8 mouse cellular contexts compared by ENCODE assay signal in genomic region chr3:144242025-144242673, GRCm38 (mm10). TPM values are rescaled to one million over a fixed set of nuclear protein-coding genes. Genes with fewer than 3 reads are reported as not detected.
A peak's percentile ranks its signal among the peaks of the same experiment; 100 is the strongest.
DNase-seq lines count a peak whose midpoint lies in the region; ATAC-seq and TF ChIP-seq lines count a peak whose summit lies in the region.

No protein-coding gene starts in this region.

- no peaks in the 10 kb centered on the region for H3K27me3 ChIP-seq in heart, embryonic 11.5 days (ENCODE audit: control insufficient read depth, insufficient read depth, low read length)
- no peaks in the 10 kb centered on the region for H3K27me3 ChIP-seq in cerebellum, adult 2 months (ENCODE audit: control insufficient read depth, insufficient read depth, low read length)
- no peaks in the 10 kb centered on the region for H3K27me3 ChIP-seq in midbrain, embryonic 15.5 days (replicated peaks)

- ATAC-seq in heart, embryonic 11.5 days (replicated peaks; ENCODE audit: insufficient number of reproducible peaks, low FRiP score, low TSS enrichment): no peak
- ATAC-seq in midbrain, embryonic 15.5 days (replicated peaks): peak; percentile 67

- 22% methylated on average over 15 of the region's 15 CpGs for WGBS in heart, embryonic 11.5 days (ENCODE audit: insufficient replicate concordance)
- WGBS in cerebellum, adult 2 months: 28% methylated on average over 15 of the region's 15 CpGs
- 26% methylated on average over 15 of the region's 15 CpGs for WGBS in midbrain, embryonic 15.5 days

- TF ChIP-seq CTCF in cerebellum, adult 2 months (IDR thresholded peaks at IDR 0.05; ENCODE audit: borderline replicate concordance, insufficient read depth, low read depth, low read length): peak; percentile 69

- peak; percentile 60 to 83 for DNase-seq in heart, adult 18-20 months
- DNase-seq in cerebellum, adult 2 months: peak; percentile 49 to 65
- DNase-seq in frontal cortex, adult 2 months (ENCODE audit: extremely low spot score in 1 of 2, low spot score in 1 of 2): peak; percentile 28 to 90
- peak; percentile 80 for DNase-seq in induced T-regulatory cell, adult 2 months (ENCODE audit: low read depth)
- peak; percentile 86 to 89 for DNase-seq in left cerebral cortex, postnatal 14 days (ENCODE audit: low spot score in 2 of 2)
- DNase-seq in spleen, postnatal 10 days (ENCODE audit: low spot score in 2 of 2): peak; percentile 31 to 80

- no peak overlapping the region for H3K4me3 ChIP-seq in heart, embryonic 11.5 days (ENCODE audit: low read depth, low read length)
- no peak overlapping the region for H3K4me3 ChIP-seq in cerebellum, adult 2 months (replicated peaks; ENCODE audit: insufficient read depth, low read depth, low read length)
- H3K4me3 ChIP-seq in midbrain, embryonic 15.5 days: no peak overlapping the region

- no peak overlapping the region for H3K9ac ChIP-seq in heart, embryonic 11.5 days (ENCODE audit: low read depth, low read length)
- no peak overlapping the region for H3K9ac ChIP-seq in midbrain, embryonic 15.5 days

- H3K4me2 ChIP-seq in heart, embryonic 11.5 days: no peak overlapping the region
- no peak overlapping the region for H3K4me2 ChIP-seq in midbrain, embryonic 15.5 days

- intact Hi-C loops in left cerebral cortex, postnatal 14 days (cut with DNase I): loop anchor here (5.0 kb wide), 1 partner anchor 1000 kb away; no protein-coding TSS in a partner anchor

- no peak overlapping the region for H3K27ac ChIP-seq in heart, embryonic 11.5 days (ENCODE audit: low read depth, low read length)
- no peak overlapping the region for H3K27ac ChIP-seq in cerebellum, adult 2 months (ENCODE audit: insufficient read depth, low read length)
- H3K27ac ChIP-seq in midbrain, embryonic 15.5 days: no peak overlapping the region

- H3K4me1 ChIP-seq in heart, embryonic 11.5 days (ENCODE audit: control insufficient read depth, insufficient read depth, low read length): no peaks in the 10 kb centered on the region
- H3K4me1 ChIP-seq in cerebellum, adult 2 months (ENCODE audit: control insufficient read depth, insufficient read depth, low read length): no peaks in the 10 kb centered on the region
- H3K4me1 ChIP-seq in midbrain, embryonic 15.5 days: no peaks in the 10 kb centered on the region

- TF ChIP-seq POLR2A in cerebellum, adult 2 months (IDR thresholded peaks at IDR 0.05; ENCODE audit: borderline replicate concordance, insufficient read depth, low read length): no peak

- no peaks in the 10 kb centered on the region for H3K36me3 ChIP-seq in heart, embryonic 11.5 days (ENCODE audit: control insufficient read depth, insufficient read depth, low read length)
- H3K36me3 ChIP-seq in midbrain, embryonic 15.5 days (replicated peaks): no peaks in the 10 kb centered on the region

- H3K9me3 ChIP-seq in heart, embryonic 11.5 days (replicated peaks; ENCODE audit: control insufficient read depth, low read length): 0 out of 2 replicates have a peak, but pooled peaks cover 2% of the 10 kb centered on the region
- H3K9me3 ChIP-seq in midbrain, embryonic 15.5 days: no peaks in the 10 kb centered on the region

RNA-seq across cellular contexts. Expression of gene Lmo4, which starts 37.1 kb away (rescaled TPM):
- total RNA-seq in heart, adult 18-20 months (2021): 10 to 100 TPM; 28.6 to 29.1 TPM
- polyA plus RNA-seq in heart, embryonic 11.5 days (2014; fragmentation: Nextera tagmentation; extraction: Ambion mirVana): 53.4 and 54.4 TPM in 2 replicates
- 45.3 and 49.1 TPM in 2 replicates for polyA plus RNA-seq in cerebellum, adult 2 months (2012; rRNA removed)
- polyA plus RNA-seq in frontal cortex, adult 2 months (2012; rRNA removed): 276 and 304 TPM in 2 replicates
- 100 to 1,000 TPM; 306 to 308 TPM for total RNA-seq in left cerebral cortex, postnatal 14 days (2021)
- 75.9 and 76.1 TPM in 2 replicates for polyA plus RNA-seq in midbrain, embryonic 15.5 days (2015; fragmentation: Nextera tagmentation; extraction: Ambion mirVana)
